Mouse (Mus musculus) liver, embryonic 14.5 days (tissue): ENCODE measurements around the gene Uap1l1. TPM values are rescaled to one million over a fixed set of nuclear protein-coding genes. Genes with fewer than 3 reads are reported as not detected.

ENCODE experiments used
- ATAC-seq: fragments of 200-750 bp; cut with Nextera tagmentation; 2 replicates; pipeline ENCODE4 v1.8.0; 2017; ENCODE audit warnings: moderate number of reproducible peaks, mild to moderate bottlenecking, moderate library complexity; ENCODE audit not compliant: insufficient read depth
- DNase-seq, 3 experiments: peaks; one replicate each; pipeline ENCODE4 v3.0.0-alpha.2; 2012 to 2013; ENCODE audit warnings: low read depth in 3 of 3, low spot score in 3 of 3
- H3K27ac ChIP-seq: fragments of 300-500 bp; sonication (generic); 2 replicates; pipeline ENCODE4 v1.5.1; 2014; ENCODE audit warnings: moderate library complexity, mild to moderate bottlenecking, control low read depth, inconsistent platforms
- H3K27me3 ChIP-seq: fragments of 300-500 bp; sonication (generic); 2 replicates; pipeline ENCODE4 v1.6.1; 2014; ENCODE audit warnings: mild to moderate bottlenecking, low read length, moderate library complexity; ENCODE audit not compliant: control insufficient read depth, insufficient read depth
- H3K36me3 ChIP-seq: fragments of 300-500 bp; sonication (generic); replicated peaks from 2 replicates; pipeline ENCODE4 v1.6.1; 2014; ENCODE audit warnings: low read depth; ENCODE audit not compliant: control insufficient read depth, insufficient read depth
- H3K4me1 ChIP-seq, 2 experiments: fragments of 200-500 bp in 1 of 2; fragments of 300-500 bp in 1 of 2; sonication (generic) in 1 of 2; replicated peaks; 2 replicates each; pipeline ENCODE4 v1.6.1; 2012 to 2014; ENCODE audit warnings: antibody characterized with exemption in 1 of 2, inconsistent platforms in 1 of 2, low read length in 1 of 2; ENCODE audit not compliant: control insufficient read depth in 2 of 2, insufficient read depth in 2 of 2
- H3K4me2 ChIP-seq: fragments of 300-500 bp; sonication (generic); 2 replicates; pipeline ENCODE4 v1.6.1; 2014; ENCODE audit warnings: low read depth, mild to moderate bottlenecking, control low read depth, moderate library complexity
- H3K4me3 ChIP-seq, 2 experiments: fragments of 200-500 bp in 1 of 2; fragments of 300-500 bp in 1 of 2; sonication (generic) in 1 of 2; 2 replicates each; pipeline ENCODE4 v1.5.1; 2012 to 2014; ENCODE audit warnings: low read depth in 2 of 2, low read length in 2 of 2, mild to moderate bottlenecking in 2 of 2, control low read depth in 1 of 2, inconsistent platforms in 1 of 2, moderate library complexity in 1 of 2; ENCODE audit not compliant: insufficient read depth in 1 of 2
- H3K9ac ChIP-seq: fragments of 300-500 bp; sonication (generic); replicated peaks from 2 replicates; pipeline ENCODE4 v1.6.1; 2014; ENCODE audit warnings: mild to moderate bottlenecking, control low read depth, moderate library complexity
- H3K9me3 ChIP-seq: fragments of 300-500 bp; sonication (generic); 2 replicates; pipeline ENCODE4 v1.6.1; 2016; ENCODE audit warnings: low read length, mixed read lengths; ENCODE audit not compliant: control insufficient read depth
- CTCF ChIP-seq: IDR thresholded peaks from 2 replicates; pipeline ENCODE4 v1.5.1; 2016; ENCODE audit warnings: antibody characterized with exemption, low read depth, control low read depth
- EP300 ChIP-seq: IDR thresholded peaks from 2 replicates; pipeline ENCODE4 v1.6.1; 2016; ENCODE audit warnings: antibody characterized with exemption, low read depth
- WGBS: fragments of 180-500 bp; shearing (Covaris S2); extraction: QIAGEN DNeasy Blood & Tissue Kit; methylation state at CpG from one replicate; pipeline ENCODE4 v1.1.7; 2014; ENCODE audit not compliant: insufficient replicate concordance; 5-methylcytosine and 5-hydroxymethylcytosine counted together
- polyA plus RNA-seq, 2 experiments: library from polyadenylated mRNA; depleted of rRNA in 1 of 2; stranded (reverse) in 1 of 2; unstranded in 1 of 2; fragments of >200 nt; fragmentation: Nextera tagmentation in 1 of 2; extraction: Ambion mirVana in 1 of 2; gene quantifications; 2 replicates each; pipeline versions ENCODE4 v1.2.1 to v1.2.3; 2012 to 2014

Uap1l1 gene
- polyA plus RNA-seq, 2 experiments, result 3.8 to 9.3 TPM

DNA sequence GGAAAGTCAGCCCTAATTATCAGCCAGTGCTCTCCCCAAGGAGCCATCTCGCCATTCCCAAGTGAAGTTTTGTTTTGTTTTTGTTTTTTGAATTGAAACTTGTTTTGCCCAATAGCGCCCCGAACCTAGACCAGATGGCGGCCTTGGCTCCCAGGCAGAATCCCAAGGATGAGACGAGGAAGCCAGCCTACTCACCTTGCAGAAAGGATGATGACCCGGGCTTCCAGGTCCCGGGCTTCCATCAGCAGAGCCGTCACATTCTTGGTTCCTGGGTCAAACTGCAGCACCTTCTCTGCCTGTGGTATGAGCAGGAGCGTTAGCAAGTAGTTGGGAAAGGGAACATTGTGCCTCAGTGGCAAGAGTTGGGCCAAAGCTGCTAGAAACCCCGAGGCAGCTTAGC lies 55.3 kb downstream of the Uap1l1 start:
- no peaks in the 10 kb centered on the region for H3K36me3 ChIP-seq
- no peaks in the 10 kb centered on the region for H3K4me1 ChIP-seq
- ATAC-seq (no peak), DNase-seq (no peak)
- no peak overlapping the region for H3K27ac ChIP-seq
- TF ChIP-seq CTCF (no peak), EP300 (no peak)
- WGBS, result 41% methylated on average over 10 of the region's 10 CpGs
- H3K9ac ChIP-seq, result no peak overlapping the region
- peaks cover 43% of the 10 kb centered on the region for H3K27me3 ChIP-seq
- H3K4me3 ChIP-seq, result no peak overlapping the region
- H3K4me2 ChIP-seq, result no peak overlapping the region
- no peaks in the 10 kb centered on the region for H3K9me3 ChIP-seq

Other genes starting within 250 kb of the Uap1l1 start
Only the 30 nearest of the 37 such genes appear.
- 3.7 and 4.1 TPM in 2 replicates for gene Tor4a, start 168.8 kb downstream of the Uap1l1 start, polyA plus RNA-seq (2012; rRNA removed)
- gene Tor4a, start 168.8 kb downstream of the Uap1l1 start, polyA plus RNA-seq (2014; fragmentation: Nextera tagmentation; extraction: Ambion mirVana), result 4.9 and 5.7 TPM in 2 replicates
- 18.7 and 21.3 TPM in 2 replicates for gene Nelfb, start 154.2 kb downstream of the Uap1l1 start, polyA plus RNA-seq (2012; rRNA removed)
- 23.7 and 27.3 TPM in 2 replicates for gene Nelfb, start 154.2 kb downstream of the Uap1l1 start, polyA plus RNA-seq (2014; fragmentation: Nextera tagmentation; extraction: Ambion mirVana)
- not detected in 2 replicates for gene Stpg3, start 151.0 kb downstream of the Uap1l1 start, polyA plus RNA-seq (2012; rRNA removed)
- gene Stpg3, start 151.0 kb downstream of the Uap1l1 start, polyA plus RNA-seq (2014; fragmentation: Nextera tagmentation; extraction: Ambion mirVana), result not detected in 2 replicates
- gene Fam166a, start 146.9 kb downstream of the Uap1l1 start, polyA plus RNA-seq (2012; rRNA removed), result 0.04 TPM in 1 of 2 replicates, not detected in the other
- gene Fam166a, start 146.9 kb downstream of the Uap1l1 start, polyA plus RNA-seq (2014; fragmentation: Nextera tagmentation; extraction: Ambion mirVana), result 0.96 TPM in 1 of 2 replicates, not detected in the other
- 571 and 676 TPM in 2 replicates for gene Tubb4b, start 141.0 kb downstream of the Uap1l1 start, polyA plus RNA-seq (2012; rRNA removed)
- gene Tubb4b, start 141.0 kb downstream of the Uap1l1 start, polyA plus RNA-seq (2014; fragmentation: Nextera tagmentation; extraction: Ambion mirVana), result 561 and 604 TPM in 2 replicates
- 0.01 and 0.05 TPM in 2 replicates for gene Slc34a3, start 131.3 kb downstream of the Uap1l1 start, polyA plus RNA-seq (2012; rRNA removed)
- not detected in 2 replicates for gene Slc34a3, start 131.3 kb downstream of the Uap1l1 start, polyA plus RNA-seq (2014; fragmentation: Nextera tagmentation; extraction: Ambion mirVana)
- not detected in 2 replicates for gene Rnf224, start 128.9 kb downstream of the Uap1l1 start, polyA plus RNA-seq (2012; rRNA removed)
- gene Rnf224, start 128.9 kb downstream of the Uap1l1 start, polyA plus RNA-seq (2014; fragmentation: Nextera tagmentation; extraction: Ambion mirVana), result not detected in 2 replicates
- gene Rnf208, start 123.4 kb downstream of the Uap1l1 start, polyA plus RNA-seq (2012; rRNA removed), result 0.93 and 1.3 TPM in 2 replicates
- gene Rnf208, start 123.4 kb downstream of the Uap1l1 start, polyA plus RNA-seq (2014; fragmentation: Nextera tagmentation; extraction: Ambion mirVana), result 0.09 and 0.16 TPM in 2 replicates
- gene Cysrt1, start 123.2 kb downstream of the Uap1l1 start, polyA plus RNA-seq (2012; rRNA removed), result not detected in 2 replicates
- gene Cysrt1, start 123.2 kb downstream of the Uap1l1 start, polyA plus RNA-seq (2014; fragmentation: Nextera tagmentation; extraction: Ambion mirVana), result not detected in 2 replicates
- gene AL732309.1, start 118.8 kb downstream of the Uap1l1 start, polyA plus RNA-seq (2012; rRNA removed), result 5.4 and 5.6 TPM in 2 replicates
- 1.4 and 1.9 TPM in 2 replicates for gene AL732309.1, start 118.8 kb downstream of the Uap1l1 start, polyA plus RNA-seq (2014; fragmentation: Nextera tagmentation; extraction: Ambion mirVana)
- 8.8 and 12.4 TPM in 2 replicates for gene Tmem203, start 110.2 kb downstream of the Uap1l1 start, polyA plus RNA-seq (2012; rRNA removed)
- gene Tmem203, start 110.2 kb downstream of the Uap1l1 start, polyA plus RNA-seq (2014; fragmentation: Nextera tagmentation; extraction: Ambion mirVana), result 8.8 and 9.4 TPM in 2 replicates
- 1.6 and 2.6 TPM in 2 replicates for gene Tprn, start 103.1 kb downstream of the Uap1l1 start, polyA plus RNA-seq (2012; rRNA removed)
- gene Tprn, start 103.1 kb downstream of the Uap1l1 start, polyA plus RNA-seq (2014; fragmentation: Nextera tagmentation; extraction: Ambion mirVana), result 2.4 and 3.2 TPM in 2 replicates
- 65.8 and 76.0 TPM in 2 replicates for gene Ssna1, start 93.2 kb downstream of the Uap1l1 start, polyA plus RNA-seq (2012; rRNA removed)
- gene Ssna1, start 93.2 kb downstream of the Uap1l1 start, polyA plus RNA-seq (2014; fragmentation: Nextera tagmentation; extraction: Ambion mirVana), result 145 and 155 TPM in 2 replicates
- 20.5 and 23.8 TPM in 2 replicates for gene Anapc2, start 93.2 kb downstream of the Uap1l1 start, polyA plus RNA-seq (2012; rRNA removed)
- gene Anapc2, start 93.2 kb downstream of the Uap1l1 start, polyA plus RNA-seq (2014; fragmentation: Nextera tagmentation; extraction: Ambion mirVana), result 30.2 TPM in 2 replicates
- not detected in 2 replicates for gene Tmem210, start 77.5 kb downstream of the Uap1l1 start, polyA plus RNA-seq (2012; rRNA removed)
- not detected in 2 replicates for gene Tmem210, start 77.5 kb downstream of the Uap1l1 start, polyA plus RNA-seq (2014; fragmentation: Nextera tagmentation; extraction: Ambion mirVana)
- gene Lrrc26, start 75.8 kb downstream of the Uap1l1 start, polyA plus RNA-seq (2012; rRNA removed), result not detected in 2 replicates
- not detected in 2 replicates for gene Lrrc26, start 75.8 kb downstream of the Uap1l1 start, polyA plus RNA-seq (2014; fragmentation: Nextera tagmentation; extraction: Ambion mirVana)
- gene Grin1, start 46.5 kb downstream of the Uap1l1 start, polyA plus RNA-seq (2012; rRNA removed), result 0.02 and 0.05 TPM in 2 replicates
- 0.06 and 0.14 TPM in 2 replicates for gene Grin1, start 46.5 kb downstream of the Uap1l1 start, polyA plus RNA-seq (2014; fragmentation: Nextera tagmentation; extraction: Ambion mirVana)
- 5.3 and 6.6 TPM in 2 replicates for gene Man1b1, start 33.3 kb downstream of the Uap1l1 start, polyA plus RNA-seq (2012; rRNA removed)
- gene Man1b1, start 33.3 kb downstream of the Uap1l1 start, polyA plus RNA-seq (2014; fragmentation: Nextera tagmentation; extraction: Ambion mirVana), result 25.4 and 28.2 TPM in 2 replicates
- 9.3 and 10.6 TPM in 2 replicates for gene Dpp7, start 9.3 kb downstream of the Uap1l1 start, polyA plus RNA-seq (2012; rRNA removed)
- 9.4 and 12.8 TPM in 2 replicates for gene Dpp7, start 9.3 kb downstream of the Uap1l1 start, polyA plus RNA-seq (2014; fragmentation: Nextera tagmentation; extraction: Ambion mirVana)
- gene Sapcd2, start 6.6 kb upstream of the Uap1l1 start, polyA plus RNA-seq (2012; rRNA removed), result 20.1 and 21.5 TPM in 2 replicates
- gene Sapcd2, start 6.6 kb upstream of the Uap1l1 start, polyA plus RNA-seq (2014; fragmentation: Nextera tagmentation; extraction: Ambion mirVana), result 17.9 and 20.5 TPM in 2 replicates
- 0.18 and 0.30 TPM in 2 replicates for gene Entpd2, start 30.2 kb upstream of the Uap1l1 start, polyA plus RNA-seq (2012; rRNA removed)
- 0.23 TPM in 1 of 2 replicates, not detected in the other for gene Entpd2, start 30.2 kb upstream of the Uap1l1 start, polyA plus RNA-seq (2014; fragmentation: Nextera tagmentation; extraction: Ambion mirVana)
- 3.4 and 3.9 TPM in 2 replicates for gene Npdc1, start 33.7 kb upstream of the Uap1l1 start, polyA plus RNA-seq (2012; rRNA removed)
- 2.4 and 2.7 TPM in 2 replicates for gene Npdc1, start 33.7 kb upstream of the Uap1l1 start, polyA plus RNA-seq (2014; fragmentation: Nextera tagmentation; extraction: Ambion mirVana)
- 0.55 and 0.58 TPM in 2 replicates for gene Fut7, start 57.6 kb upstream of the Uap1l1 start, polyA plus RNA-seq (2012; rRNA removed)
- gene Fut7, start 57.6 kb upstream of the Uap1l1 start, polyA plus RNA-seq (2014; fragmentation: Nextera tagmentation; extraction: Ambion mirVana), result 0.34 and 0.90 TPM in 2 replicates
- 2.4 and 2.5 TPM in 2 replicates for gene Abca2, start 63.0 kb upstream of the Uap1l1 start, polyA plus RNA-seq (2012; rRNA removed)
- 0.91 and 1.1 TPM in 2 replicates for gene Abca2, start 63.0 kb upstream of the Uap1l1 start, polyA plus RNA-seq (2014; fragmentation: Nextera tagmentation; extraction: Ambion mirVana)
- 0.08 and 0.32 TPM in 2 replicates for gene Clic3, start 91.2 kb upstream of the Uap1l1 start, polyA plus RNA-seq (2012; rRNA removed)
- 0.18 and 0.27 TPM in 2 replicates for gene Clic3, start 91.2 kb upstream of the Uap1l1 start, polyA plus RNA-seq (2014; fragmentation: Nextera tagmentation; extraction: Ambion mirVana)
- gene Paxx, start 95.4 kb upstream of the Uap1l1 start, polyA plus RNA-seq (2012; rRNA removed), result 7.9 and 9.2 TPM in 2 replicates
- gene Paxx, start 95.4 kb upstream of the Uap1l1 start, polyA plus RNA-seq (2014; fragmentation: Nextera tagmentation; extraction: Ambion mirVana), result 6.3 and 7.3 TPM in 2 replicates
- gene Ptgds, start 104.4 kb upstream of the Uap1l1 start, polyA plus RNA-seq (2012; rRNA removed), result 0.47 and 0.96 TPM in 2 replicates
- gene Ptgds, start 104.4 kb upstream of the Uap1l1 start, polyA plus RNA-seq (2014; fragmentation: Nextera tagmentation; extraction: Ambion mirVana), result 0.17 TPM in 1 of 2 replicates, not detected in the other
- gene Lcn12, start 128.2 kb upstream of the Uap1l1 start, polyA plus RNA-seq (2012; rRNA removed), result not detected in 2 replicates
- not detected in 2 replicates for gene Lcn12, start 128.2 kb upstream of the Uap1l1 start, polyA plus RNA-seq (2014; fragmentation: Nextera tagmentation; extraction: Ambion mirVana)
- 6.2 and 8.1 TPM in 2 replicates for gene Fbxw5, start 135.1 kb upstream of the Uap1l1 start, polyA plus RNA-seq (2012; rRNA removed)
- gene Fbxw5, start 135.1 kb upstream of the Uap1l1 start, polyA plus RNA-seq (2014; fragmentation: Nextera tagmentation; extraction: Ambion mirVana), result 18.3 and 20.4 TPM in 2 replicates
- 26.7 and 31.2 TPM in 2 replicates for gene C8g, start 136.0 kb upstream of the Uap1l1 start, polyA plus RNA-seq (2012; rRNA removed)
- 53.1 and 57.9 TPM in 2 replicates for gene C8g, start 136.0 kb upstream of the Uap1l1 start, polyA plus RNA-seq (2014; fragmentation: Nextera tagmentation; extraction: Ambion mirVana)